Mouse (Mus musculus) spleen, adult 2 months (tissue): ENCODE measurements around the gene Psd.

Source experiments
- CTCF ChIP-seq: fragments of 200-500 bp; IDR thresholded peaks from 2 replicates; pipeline ENCODE4 v1.5.1; 2011; ENCODE audit warnings: mild to moderate bottlenecking, inconsistent platforms; ENCODE audit not compliant: insufficient read depth, insufficient read length, insufficient replicate concordance; ENCODE audit errors: extremely low read depth
- POLR2A ChIP-seq: fragments of 200-500 bp; IDR thresholded peaks from 2 replicates; pipeline ENCODE4 v1.6.1; 2011; ENCODE audit warnings: low read depth, low read length, inconsistent platforms

GRCm38 (mm10) chr19:46317546-46317885 lies 9.4 kb downstream of the Psd start:
- TF ChIP-seq CTCF: no peak
- no peak for TF ChIP-seq POLR2A
